Mouse (Mus musculus): ENCODE results near the gene Zfp599.
A peak's percentile ranks its signal among the peaks of the same experiment; 100 is the strongest.

DNA sequence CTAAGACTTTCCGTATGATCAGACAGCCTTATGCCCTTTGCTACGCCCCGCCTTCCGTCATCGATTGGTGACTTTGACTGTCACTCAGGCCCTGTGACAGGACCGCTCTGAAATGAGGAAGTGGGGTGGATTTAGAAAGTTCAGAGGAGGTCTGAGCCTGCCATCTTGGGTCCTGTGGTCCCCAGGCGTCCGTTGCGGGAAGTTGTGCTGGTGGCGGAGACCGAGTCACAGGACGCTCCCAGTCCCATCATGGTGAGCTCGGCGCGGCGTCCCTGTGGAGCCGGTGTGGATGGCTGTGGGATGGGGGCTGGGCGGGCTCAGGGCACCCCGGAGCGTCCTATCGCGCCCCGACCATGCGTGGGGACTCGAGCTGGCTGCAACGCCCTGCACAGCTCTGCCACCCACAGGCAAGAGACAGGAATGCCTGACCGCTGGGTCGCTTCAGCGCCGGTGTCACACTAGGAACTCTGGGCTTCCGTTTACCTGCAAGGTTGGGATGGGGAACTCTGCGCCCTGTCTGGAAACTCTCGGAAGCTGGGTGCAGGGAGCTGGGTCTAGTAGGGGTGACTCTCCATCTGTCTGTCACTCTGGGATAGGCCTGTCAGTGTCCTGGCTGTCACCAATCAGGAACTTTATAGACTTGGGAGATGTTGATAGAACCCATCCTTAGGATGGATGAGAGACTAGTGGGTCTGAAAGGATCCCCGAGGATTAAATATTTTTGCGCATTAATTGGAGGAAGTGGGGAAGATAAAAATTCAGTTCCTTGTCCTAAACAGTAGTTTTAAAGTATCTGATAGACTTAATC is 33.9 kb downstream of the Zfp599 start, which contains the start of gene Zfp809:
- TF ChIP-seq CTCF (IDR thresholded peaks at IDR 0.05; ENCODE audit: insufficient read depth, low read depth, low read length): peak; percentile 59
- TF ChIP-seq POLR2A (IDR thresholded peaks at IDR 0.05; ENCODE audit: insufficient read depth, low read depth, low read length): peak; percentile 79

All from olfactory bulb, adult 2 months (tissue).